Mouse (Mus musculus): ENCODE measurements around the gene Gm10961.

GRCm38 (mm10) chr3:107583893-107584292 is 47.2 kb upstream of the Gm10961 start:
- no peak for TF ChIP-seq CTCF (conservative IDR thresholded peaks at IDR 0.05; ENCODE audit: low read length)
- TF ChIP-seq NANOG (IDR thresholded peaks at IDR 0.05; ENCODE audit: borderline replicate concordance, low read length), result no peak
